Mouse (Mus musculus) kidney, postnatal 14 days (tissue): ENCODE measurements around the gene Carmil1.
"Not testable (repeated sequence)": the region's sequence is repeated elsewhere in the genome, so short reads cannot be mapped to it uniquely, and the experiment has no call there.

Source experiments
- DNase-seq: peaks from one replicate; pipeline ENCODE4 v3.0.0; 2022; ENCODE audit warnings: mixed read lengths

Carmil1 gene

DNA sequence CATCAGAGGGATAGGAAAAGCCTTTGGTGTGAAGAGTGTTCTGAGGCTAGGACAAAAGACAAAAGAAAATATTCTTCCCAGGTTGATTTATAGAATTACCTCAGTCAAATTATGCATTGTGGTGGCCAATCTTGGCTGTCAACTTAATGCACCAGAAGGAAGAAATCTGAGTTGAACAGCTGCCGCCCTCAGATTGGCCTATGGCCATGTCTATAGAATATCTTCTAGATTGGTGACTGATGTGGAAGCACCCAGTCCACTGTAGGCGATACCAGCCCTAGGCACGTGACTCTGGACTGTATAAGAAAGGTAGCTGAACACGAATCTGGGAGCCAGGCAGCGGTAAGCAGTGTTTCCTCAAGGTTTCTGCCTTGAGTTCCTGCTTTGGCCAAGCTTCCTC lies 134.1 kb downstream of the Carmil1 start:
- no peak for DNase-seq

GRCm38 (mm10) chr13:24144858-24145257 lies 135.7 kb downstream of the Carmil1 start:
- no peak for DNase-seq

DNA sequence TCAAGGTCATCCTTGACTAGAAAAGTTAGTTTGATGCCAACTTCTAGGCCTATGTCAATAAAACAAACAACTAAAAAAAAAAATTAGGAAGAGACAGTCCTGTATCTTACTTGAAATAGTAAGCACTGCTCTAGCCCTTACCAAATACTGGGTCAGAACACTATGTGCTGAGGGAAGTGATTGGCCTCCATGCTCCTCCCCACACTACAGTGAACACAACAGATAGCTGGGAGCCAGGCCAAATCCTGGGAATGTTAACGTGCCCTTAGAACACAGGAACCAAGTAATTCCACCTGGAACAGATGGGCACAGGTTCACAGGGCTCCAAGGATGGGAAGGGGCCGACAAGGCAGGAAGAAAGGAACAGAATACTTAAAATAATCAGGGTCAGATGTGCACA lies 136.5 kb downstream of the Carmil1 start:
- peak; percentile 18 for DNase-seq

DNA sequence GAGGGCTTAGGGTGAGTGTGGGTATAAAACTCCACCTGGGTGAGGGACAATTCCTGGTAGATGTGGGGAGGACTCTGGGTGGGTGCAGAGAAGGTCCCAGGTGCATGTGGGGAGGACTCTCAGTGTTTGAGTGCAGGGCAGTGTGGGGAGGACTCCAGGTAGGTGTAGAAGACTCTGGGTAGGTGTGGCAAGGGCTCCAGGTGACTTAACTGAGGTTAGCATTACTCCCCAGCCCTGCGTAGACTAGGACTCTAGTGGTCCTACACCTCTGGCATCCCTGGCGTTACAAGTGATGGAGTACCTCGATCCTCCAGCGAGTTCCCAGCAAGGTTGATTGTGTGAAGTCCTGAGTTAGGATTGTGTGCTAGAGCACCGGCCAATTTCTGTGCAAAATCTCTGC lies 143.8 kb downstream of the Carmil1 start:
- DNase-seq: no peak

DNA sequence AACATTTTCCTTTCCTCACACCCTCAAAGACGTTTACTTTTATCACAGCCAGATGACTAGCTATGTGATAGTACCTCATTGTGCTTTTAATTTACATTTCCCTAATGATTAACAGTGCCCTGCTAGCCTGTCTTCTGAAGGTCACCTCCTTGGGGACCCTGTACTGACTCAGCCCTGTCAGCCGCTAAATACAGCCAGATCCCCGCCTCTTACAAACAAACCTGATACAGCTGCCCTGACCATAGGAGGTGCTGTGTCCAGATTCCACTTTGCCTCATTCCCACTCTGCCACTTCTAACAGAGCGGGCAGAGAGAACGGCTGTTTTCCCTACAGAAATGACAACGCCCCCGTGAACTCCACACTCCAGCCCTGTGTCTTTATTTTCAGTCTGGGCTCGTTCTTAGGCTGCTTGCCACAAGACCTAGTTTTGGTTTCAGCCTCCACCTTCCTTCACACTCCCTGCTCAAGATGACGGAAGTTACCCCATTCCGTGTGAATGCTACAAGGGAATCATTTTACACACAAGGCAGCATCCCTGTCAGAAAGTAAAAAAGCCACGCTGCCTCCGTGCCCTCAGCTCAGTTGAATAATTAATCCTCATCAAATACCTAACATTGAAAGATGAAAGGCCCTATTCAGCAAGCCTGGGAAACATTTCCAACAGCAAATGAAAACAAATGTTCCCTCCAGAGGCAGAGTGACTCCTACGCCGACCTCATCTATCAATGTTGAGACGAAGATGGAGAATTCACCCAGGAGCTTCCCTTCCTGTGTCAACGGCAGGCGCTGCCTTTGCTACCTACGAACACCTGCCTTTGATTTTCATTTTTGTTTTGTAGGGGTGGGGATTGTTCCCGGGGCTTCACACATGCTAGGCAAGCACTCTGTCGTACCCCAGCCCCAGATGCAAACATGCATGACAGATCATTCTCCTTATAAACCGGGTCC lies 145.0 kb downstream of the Carmil1 start:
- peak; percentile 28 for DNase-seq

DNA sequence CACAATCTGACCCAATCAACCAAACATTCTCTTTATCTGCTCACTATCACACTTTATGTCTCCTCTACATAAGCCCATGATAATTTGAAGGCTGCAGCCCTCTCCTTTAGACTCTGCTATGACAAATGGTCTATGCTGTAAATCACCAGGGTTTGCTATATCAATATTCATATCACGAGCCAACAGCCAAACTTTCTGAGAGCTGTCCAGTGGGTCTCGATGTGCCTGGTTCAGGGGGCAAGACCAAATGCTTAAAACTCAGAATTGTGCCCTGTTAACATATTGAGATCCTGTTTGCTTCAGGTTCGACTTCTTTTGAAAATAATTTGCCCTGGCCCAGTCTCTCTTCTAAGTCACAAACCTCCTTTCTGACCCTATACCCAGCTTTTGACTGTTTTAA lies 147.7 kb downstream of the Carmil1 start:
- no peak for DNase-seq

DNA sequence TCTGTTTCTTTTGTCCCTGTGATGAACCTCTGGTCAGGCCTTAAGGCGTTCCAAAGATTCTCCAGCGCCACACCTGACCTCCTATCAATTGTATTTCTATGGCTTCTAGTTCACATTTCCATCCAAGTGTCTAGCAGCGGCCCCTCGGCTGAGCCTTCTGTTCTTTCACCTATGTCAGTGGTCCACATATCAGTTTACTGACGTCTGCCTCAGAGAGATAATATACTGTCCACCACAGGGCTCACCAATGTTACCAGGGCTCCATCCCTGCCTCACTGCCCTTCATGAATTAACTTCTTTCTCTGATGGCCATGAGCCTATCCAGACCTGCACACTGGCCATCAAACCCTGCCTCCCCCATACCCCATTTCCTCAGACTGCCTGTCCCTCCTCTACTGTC lies 149.3 kb downstream of the Carmil1 start:
- no peak for DNase-seq

DNA sequence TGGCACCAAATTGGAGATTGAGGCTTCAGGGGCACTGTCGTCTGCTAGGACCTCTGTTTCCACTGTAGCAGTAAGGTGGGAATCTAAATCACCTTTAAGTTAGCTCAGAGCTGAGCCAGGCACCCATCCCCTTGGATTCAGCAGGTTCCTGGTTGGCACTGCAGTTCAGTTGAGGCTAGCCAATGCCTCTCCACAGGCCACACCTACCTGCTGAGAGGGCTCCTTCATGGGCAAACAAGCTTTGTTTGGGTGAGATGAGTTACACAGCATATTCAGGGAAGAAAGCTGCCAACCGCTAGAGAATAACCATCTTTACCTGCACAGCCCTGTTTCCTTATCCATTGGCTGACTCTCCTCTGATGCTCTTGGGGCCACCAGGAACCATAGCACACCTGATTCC lies 149.9 kb downstream of the Carmil1 start:
- no peak for DNase-seq

GRCm38 (mm10) chr13:24128731-24129130 lies 151.9 kb downstream of the Carmil1 start:
- DNase-seq: no peak

DNA sequence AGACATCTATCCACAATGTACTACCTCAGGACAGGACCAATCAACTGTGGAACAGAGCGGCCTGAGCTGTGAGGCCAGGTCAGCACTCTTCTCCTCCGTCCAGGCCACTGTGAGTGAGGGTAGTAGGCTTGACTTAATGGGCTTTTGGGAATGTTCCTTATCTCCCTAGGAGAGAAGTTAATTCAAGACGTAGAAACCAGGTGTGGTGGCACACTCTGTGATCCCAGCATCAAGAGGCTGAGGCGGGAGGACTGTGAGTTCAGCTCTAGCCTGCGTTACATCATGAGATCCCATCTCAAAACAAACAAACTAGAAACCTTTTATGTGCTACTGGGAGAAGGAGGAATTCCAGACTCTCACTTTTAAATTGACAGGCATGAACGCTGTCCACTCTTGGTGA lies 154.7 kb downstream of the Carmil1 start:
- no peak for DNase-seq

DNA sequence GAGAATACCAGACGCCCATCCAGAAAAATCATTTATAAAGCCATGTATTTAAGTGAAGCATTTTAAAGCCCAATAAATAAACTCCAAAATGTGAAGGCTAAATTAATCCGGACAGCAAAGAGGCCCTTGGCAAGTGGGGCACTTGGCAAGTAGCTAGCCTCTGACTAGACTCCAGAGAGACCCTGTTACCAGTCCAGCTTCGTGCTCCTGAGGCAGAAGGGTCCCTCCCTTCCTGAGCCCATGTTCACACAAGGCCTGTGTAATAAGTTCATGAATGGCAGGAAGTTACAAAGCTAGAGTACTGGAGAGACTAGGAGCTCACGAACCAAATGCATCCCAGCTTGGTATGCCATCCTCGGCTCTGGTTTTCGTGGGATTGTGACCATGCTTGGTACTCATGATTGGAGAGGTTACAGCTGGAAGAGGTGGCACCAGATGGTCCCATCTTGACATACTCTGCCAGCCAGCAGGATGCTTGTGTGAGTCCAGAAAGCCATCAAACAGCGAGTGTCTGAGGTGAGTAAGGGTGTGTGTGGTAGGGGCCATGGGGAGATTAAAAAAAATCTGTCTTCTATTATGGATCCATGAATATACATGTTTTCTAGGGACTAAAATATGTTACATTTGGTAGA lies 163.3 kb downstream of the Carmil1 start:
- DNase-seq: no peak

DNA sequence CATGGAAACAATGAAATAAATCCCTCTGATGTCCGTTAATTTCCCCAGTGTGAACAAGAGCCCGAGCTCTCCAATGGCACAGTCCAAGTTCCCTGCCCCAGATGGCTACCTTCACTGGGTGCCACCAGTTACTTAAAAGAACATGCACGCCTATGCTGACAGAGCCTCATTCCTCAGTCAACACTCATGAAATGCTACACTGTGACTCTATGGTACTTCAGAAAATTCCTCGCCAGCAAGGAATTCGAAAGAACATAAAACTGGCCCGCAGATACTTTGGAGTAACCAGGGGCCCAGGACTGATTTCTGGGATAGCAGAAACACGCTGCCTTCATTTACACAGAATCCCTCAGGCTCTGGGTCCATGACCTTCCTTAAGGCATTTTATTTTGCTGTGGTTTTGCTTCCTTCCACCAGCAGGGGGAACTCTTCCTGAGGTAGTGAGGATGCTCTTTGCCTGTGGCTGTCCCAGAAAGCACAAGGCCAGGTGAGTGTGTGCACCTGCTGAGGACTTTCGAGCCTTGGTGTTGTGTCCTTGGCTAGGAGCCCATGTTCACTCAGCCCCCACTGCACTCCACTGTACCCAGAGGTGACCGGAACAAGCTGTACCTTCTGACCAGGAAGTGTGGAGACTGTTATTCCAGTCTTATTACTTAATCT lies 167.8 kb downstream of the Carmil1 start:
- peak; percentile 65 for DNase-seq

DNA sequence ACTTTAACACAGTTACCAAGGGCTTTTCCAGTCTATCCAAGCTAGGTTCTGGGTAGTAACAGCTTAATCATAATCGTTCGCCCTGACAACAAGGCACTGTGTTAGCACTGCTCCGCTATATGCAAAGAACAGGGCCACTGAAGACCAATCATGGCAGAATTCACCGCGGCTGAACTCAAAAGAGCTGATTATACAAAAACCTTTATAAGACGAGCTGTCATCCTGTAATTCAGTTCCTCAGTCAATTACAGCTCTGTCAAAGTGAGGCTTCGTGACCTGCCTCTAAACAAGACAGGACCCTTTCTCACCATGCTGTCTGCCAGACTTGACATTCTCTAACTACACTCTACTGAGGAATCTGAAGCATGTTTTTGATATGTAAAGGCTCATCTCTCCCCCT lies 170.3 kb downstream of the Carmil1 start:
- no peak for DNase-seq

GRCm38 (mm10) chr13:24108282-24108681 lies 172.3 kb downstream of the Carmil1 start:
- no peak for DNase-seq

GRCm38 (mm10) chr13:24107058-24107457 lies 173.5 kb downstream of the Carmil1 start:
- no peak for DNase-seq

- no peak for DNase-seq
These were observed 174.8 kb downstream of the Carmil1 start for GRCm38 (mm10) chr13:24105838-24106237.

DNA sequence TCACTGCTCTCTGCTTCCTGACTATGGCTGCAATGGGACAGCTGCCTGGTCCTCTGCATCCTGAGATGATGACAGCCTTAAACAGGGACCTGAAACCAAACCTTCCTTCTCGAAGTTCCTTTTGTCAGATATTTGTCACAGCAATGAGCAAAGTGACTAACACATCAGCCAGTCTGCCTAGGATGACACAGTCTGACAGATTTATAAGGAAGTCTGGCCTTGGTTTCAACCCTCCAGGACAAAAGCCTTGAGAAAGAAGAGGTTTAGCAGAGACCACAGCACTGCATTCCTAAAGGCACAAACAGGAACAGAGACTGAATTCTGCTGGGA lies 175.3 kb downstream of the Carmil1 start:
- no peak for DNase-seq

GRCm38 (mm10) chr13:24104611-24105339 lies 175.8 kb downstream of the Carmil1 start:
- not testable (repeated sequence) for DNase-seq

DNA sequence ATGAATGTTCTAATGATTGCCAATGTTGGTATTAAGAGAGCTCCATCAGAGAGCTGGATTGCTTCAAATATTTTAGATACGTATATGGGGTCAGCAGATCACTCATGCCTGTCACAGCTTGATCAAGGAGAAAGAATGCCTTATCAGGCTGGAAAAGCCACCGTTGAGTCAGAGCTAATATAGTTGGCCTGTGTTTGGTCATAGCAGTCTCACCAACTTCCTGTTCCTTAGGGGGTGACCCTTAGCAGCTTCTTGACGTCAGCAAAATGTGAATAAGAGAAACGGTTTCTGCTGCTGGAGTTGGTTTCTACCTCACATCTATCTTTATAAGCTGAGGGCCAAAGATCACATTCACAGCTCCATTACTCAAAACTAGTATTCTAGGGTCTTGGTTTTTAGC lies 176.6 kb downstream of the Carmil1 start:
- no peak for DNase-seq

GRCm38 (mm10) chr13:24103152-24103551 lies 177.4 kb downstream of the Carmil1 start:
- DNase-seq: no peak

GRCm38 (mm10) chr13:24102256-24102655 lies 178.3 kb downstream of the Carmil1 start:
- no peak for DNase-seq

DNA sequence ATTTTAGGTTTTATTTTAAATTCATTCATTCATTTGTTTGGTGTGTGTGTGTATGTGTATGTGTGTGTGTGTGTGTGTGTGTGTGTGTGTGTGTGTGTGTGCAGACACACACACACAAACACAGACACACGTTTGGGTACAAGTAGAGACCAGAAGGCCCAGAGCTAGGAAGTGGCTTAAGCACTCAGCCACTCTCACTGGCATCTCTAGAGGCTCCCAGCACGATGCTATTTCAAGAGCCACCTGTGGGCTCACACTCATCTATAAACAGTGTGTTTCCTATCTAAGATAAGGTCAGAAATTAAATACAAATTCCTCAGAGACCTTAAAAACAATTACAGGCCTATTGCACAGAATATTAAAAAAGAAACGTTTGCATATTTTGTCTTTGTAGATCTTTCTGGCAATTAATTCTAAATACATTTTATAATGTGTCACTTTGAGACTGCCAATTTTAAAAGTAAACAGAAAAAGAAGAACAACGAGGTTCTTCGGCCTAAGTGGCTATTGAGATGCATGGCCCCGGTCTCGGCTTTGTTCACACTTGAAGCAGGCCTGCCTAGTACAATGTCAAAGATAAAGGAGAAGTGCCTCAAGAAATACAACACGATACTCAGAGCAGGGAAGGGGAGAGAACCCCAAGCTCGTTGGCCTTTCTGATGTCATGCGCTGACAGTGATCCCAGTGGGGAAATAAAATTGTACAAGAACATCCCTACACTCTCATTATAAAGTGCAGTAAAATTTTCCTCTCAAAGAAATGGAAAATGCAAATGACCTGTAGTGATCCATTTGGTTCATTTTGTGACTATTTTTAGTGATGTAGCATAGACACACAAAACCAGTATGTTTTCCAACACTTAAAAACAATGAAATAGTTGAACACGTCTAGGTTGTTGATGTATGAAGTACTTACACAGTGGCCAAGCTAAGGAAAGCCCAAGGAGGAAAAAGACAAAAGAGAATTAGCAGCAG lies 179.2 kb downstream of the Carmil1 start:
- DNase-seq: no peak
